Mouse (Mus musculus) heart, adult 11 months (tissue): ENCODE results near the gene Rreb1.

Experiments used
- DNase-seq: peaks from one replicate; pipeline ENCODE4 v3.0.0; 2022

Rreb1 gene

DNA sequence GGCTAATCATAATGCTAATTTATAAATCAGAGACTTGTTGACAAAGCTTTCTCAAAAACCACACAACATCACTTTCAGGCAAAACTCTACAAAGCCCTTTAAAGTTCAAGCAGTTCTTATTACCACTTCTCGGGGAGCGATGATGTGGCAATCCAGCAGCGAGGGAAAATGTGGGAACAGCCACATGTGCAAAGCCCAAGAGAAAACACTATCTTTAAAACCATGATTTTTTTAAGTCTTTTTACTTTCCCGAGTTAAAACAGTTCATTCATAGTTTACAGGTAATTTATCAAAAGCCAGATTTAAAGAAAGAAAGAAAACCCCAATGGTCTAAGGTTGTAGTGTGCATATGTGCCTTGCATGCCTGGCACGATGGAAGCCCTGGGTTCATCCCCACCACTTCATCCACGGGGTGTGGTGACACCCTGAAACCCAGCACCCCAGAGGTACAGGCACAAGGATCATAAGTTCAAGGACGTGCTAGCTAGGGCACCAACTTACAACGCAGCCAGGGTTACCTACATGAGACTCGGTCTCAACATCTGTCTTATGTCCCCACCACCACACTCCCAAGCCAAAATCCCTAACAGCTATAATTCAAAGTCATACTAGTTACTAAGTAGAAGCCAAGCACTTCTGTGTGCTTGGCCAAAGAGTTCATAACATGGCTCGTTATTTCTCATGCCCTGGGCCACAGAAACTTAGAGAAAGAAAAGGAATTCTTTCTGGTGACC lies 214.6 kb downstream of the Rreb1 start:
- peak; percentile 90 for DNase-seq

DNA sequence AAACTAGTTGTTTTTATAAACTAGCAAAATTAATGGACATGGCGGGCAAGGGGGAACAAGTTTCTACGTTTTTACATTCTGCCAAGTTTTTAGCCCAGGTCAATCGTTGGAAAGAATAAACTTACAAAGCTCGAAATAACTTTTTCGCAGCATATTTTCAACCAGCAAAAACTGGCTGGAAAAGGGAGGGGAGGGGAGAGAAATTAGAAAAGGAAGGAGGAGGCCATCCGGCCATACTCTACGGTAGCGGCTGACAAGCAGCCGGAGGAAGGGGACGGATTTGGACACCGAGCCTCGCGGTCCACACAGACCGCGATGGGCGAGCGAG lies 215.1 kb downstream of the Rreb1 start:
- DNase-seq: no peak

DNA sequence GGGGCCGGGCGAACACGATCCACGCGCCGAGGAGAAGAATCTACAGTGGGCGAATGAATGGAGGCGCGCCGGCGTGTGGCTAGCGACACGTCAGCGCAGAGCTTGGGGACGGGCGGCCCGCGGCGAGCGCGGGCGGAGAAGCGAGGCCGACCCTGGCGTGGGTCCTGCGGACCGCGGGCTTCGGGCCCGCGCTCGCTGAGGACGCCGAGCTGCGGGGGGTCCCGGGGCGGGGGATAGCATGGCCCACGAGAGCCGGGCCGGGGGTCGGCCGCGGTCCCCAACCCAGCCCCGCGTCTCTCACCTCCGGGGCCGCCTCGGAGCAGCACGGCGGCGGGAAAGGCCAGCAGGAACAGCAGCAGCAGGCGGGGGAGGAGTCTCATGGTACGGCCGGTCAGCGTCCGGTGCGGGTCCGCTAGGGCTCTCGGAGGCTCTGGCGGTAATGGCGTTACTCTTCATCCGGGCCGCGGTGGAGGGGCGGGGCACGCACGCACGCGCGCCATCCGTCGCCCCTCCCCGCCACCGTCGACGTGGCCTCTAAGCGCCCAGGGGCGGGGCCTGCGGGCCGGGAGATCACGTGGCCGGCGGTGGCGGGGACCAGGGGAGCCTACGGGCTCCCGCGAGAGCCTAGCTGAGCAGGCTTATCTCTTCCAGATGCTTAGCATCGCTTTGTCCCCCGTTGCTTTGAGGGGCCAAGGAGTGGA lies 215.7 kb downstream of the Rreb1 start, which contains the start of gene Ssr1:
Gene Ssr1 (minus strand): TSS at position 514 of the 701 bp plus-strand sequence.
- peak; percentile 100 for DNase-seq

DNA sequence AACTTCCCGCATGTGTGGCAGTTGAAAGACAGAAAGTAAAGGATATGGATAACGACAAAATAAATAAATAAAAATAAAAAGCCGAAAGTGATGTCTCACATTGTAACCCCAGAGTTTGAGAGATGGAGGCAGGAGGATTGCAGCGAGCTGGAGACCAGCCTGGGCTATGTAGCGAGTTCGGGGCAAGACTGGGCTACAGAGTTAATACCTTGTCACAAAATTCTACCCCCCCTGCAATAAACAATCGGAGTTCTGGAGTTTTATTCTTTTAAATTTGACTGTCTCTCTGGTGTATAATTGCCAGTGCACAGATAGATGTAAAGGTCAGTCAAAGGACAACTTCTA lies 216.2 kb downstream of the Rreb1 start:
- DNase-seq: no peak

DNA sequence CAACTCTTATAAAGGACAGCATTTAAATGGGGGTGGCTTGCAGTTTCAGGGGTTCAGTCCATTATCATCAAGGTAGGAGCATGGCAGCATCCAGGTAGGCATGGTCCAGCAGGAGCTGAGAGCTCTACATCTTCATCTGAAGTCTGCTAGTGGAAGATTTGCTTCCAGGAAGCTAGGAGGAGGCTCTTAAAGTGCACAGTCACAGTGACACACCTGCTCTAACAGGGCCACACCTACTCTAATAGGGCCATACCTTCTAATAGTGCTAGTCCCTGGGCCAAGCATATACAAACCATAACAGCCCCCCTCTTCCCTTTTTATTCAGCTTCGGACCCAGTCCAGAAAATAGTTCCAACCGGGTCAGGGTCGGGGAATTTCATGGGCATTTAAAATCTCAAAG lies 221.5 kb downstream of the Rreb1 start:
- DNase-seq: peak; percentile 23
